Mouse (Mus musculus): Measurements from ENCODE around the gene Spata5. TPM values are rescaled to one million over a fixed set of nuclear protein-coding genes. Genes with fewer than 3 reads are reported as not detected.

The Spata5 gene
- total and polyA plus RNA-seq, 3 experiments = 33.5 to 67.6 TPM; not detected in 1

DNA sequence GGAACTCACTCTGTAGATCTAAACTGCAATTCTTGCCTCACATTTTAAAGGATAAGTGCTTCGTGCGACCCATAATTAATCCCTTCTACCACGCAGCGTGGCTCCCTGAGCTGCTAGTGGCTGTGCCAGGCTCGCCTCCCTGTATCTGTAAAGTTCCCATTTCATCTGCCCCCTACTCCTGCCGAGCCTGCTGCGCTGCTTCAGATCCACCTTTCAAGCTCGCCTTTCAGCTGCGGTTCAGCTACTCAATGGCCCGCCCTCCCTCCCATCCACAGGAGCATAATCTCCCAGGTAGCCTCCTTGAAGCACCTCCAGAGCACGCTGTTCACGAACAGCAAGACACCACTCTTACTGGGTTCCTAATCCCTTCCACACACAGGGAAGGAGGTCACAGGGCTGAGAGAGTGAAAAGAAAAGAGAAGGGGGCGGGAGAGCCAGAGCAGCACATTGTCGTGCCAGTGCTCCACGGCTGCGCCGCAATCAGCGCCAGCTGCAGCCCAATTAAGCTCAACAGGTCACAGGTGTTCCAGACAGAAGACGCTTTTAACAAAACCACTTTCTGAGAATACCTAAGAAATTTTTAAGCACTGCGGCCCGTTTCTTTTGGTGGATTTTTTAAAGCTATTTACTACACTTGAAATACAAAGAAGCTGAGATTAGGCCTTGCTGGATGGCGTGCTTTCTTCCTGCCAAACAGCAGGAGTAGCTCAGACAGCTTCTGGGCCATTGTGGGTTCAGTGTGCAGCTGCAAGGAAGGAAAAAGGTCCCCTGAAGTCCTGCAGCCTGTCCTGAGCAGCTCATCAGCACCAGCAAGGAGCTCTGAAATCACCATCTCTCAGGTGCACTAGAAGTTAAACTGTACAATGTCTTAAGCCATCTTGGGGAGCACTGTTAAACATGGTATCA lies 150.2 kb downstream of the Spata5 start:
- no peak overlapping the region for H3K27ac ChIP-seq (ENCODE audit: control insufficient read depth, low read depth, low read length)

DNA sequence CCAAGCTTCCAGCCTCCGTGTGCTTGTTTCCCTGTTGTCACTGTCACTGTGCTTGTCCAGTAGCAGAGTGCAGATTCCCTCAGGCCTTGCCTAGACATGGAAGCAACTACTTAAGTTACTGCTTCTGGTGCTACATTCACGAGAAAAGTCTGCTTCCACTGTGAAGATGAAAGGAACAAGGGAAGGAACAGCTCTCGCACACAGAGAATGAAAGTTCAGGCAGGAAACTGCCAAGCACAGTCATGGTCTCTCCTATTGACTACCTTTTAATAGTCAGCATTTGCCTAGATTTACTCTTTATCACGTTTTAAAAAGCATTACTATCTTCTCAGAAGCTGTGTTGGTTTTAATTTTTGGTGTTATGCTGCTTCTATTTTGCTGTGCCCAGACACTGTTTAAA lies 151.9 kb downstream of the Spata5 start:
- no peaks in the 10 kb centered on the region for H3K9me3 ChIP-seq (replicated peaks; ENCODE audit: insufficient read depth, low read length)
- no peak for DNase-seq (ENCODE audit: low read depth, low spot score)
- no peaks in the 10 kb centered on the region for H3K79me2 ChIP-seq (ENCODE audit: control insufficient read depth, insufficient read depth, low read length, poor library complexity)
- TF ChIP-seq GATA1 (IDR thresholded peaks at IDR 0.05; ENCODE audit: low read depth, low read length) (no peak), ZNF384 (IDR thresholded peaks at IDR 0.05; ENCODE audit: low read depth, low read length) (no peak), CTCF (IDR thresholded peaks at IDR 0.05 in 2 of 3, conservative IDR thresholded peaks at IDR 0.05 in 1 of 3; ENCODE audit: control insufficient read depth in 1 of 3, insufficient read depth in 1 of 3, low read depth in 2 of 3, low read length in 3 of 3, poor library complexity in 1 of 3, severe bottlenecking in 1 of 3) (no peak), ZC3H11A (IDR thresholded peaks at IDR 0.05; ENCODE audit: low read depth, low read length) (no peak), MEF2A (IDR thresholded peaks at IDR 0.05; ENCODE audit: extremely low read depth, insufficient replicate concordance, low read depth, low read length, poor library complexity, severe bottlenecking) (no peak), RAD21 (IDR thresholded peaks at IDR 0.05; ENCODE audit: low read depth, low read length) (no peak), MXI1 (IDR thresholded peaks at IDR 0.05; ENCODE audit: low read depth, low read length) (no peak), E2F4 (IDR thresholded peaks at IDR 0.05; ENCODE audit: borderline replicate concordance, low read depth, low read length) (no peak), MAX (IDR thresholded peaks at IDR 0.05; ENCODE audit: low read length) (no peak), TAL1 (IDR thresholded peaks at IDR 0.05; ENCODE audit: low read length) (no peak), JUND (IDR thresholded peaks at IDR 0.05; ENCODE audit: low read depth, low read length) (no peak), USF2 (IDR thresholded peaks at IDR 0.05; ENCODE audit: borderline replicate concordance in 1 of 2, insufficient read depth in 1 of 2, low read depth in 1 of 2, low read length in 2 of 2) (no peak), POLR2AphosphoS2 (IDR thresholded peaks at IDR 0.05; ENCODE audit: low read length) (no peak), MYB (IDR thresholded peaks at IDR 0.05; ENCODE audit: low read depth, low read length) (no peak), POLR2A (IDR thresholded peaks at IDR 0.05; ENCODE audit: control insufficient read depth in 1 of 2, insufficient read depth in 1 of 2, low read depth in 1 of 2, low read length in 2 of 2, poor library complexity in 1 of 2) (no peak), ZKSCAN1 (IDR thresholded peaks at IDR 0.05; ENCODE audit: low read depth, low read length) (no peak), EP300 (IDR thresholded peaks at IDR 0.05; ENCODE audit: low read depth in 1 of 2, low read length in 2 of 2) (no peak)
- no peak overlapping the region for H3K9ac ChIP-seq (ENCODE audit: control insufficient read depth, low read depth, low read length, poor library complexity, severe bottlenecking)
- H3K27me3 ChIP-seq (ENCODE audit: control insufficient read depth in 1 of 2, insufficient read depth in 2 of 2, low read length in 2 of 2) = no peaks in the 10 kb centered on the region
- H3K4me3 ChIP-seq (ENCODE audit: control insufficient read depth in 1 of 2, insufficient read depth in 1 of 2, low read depth in 2 of 2, low read length in 2 of 2) = no peak overlapping the region
- H3K36me3 ChIP-seq (ENCODE audit: control insufficient read depth in 1 of 2, insufficient read depth in 2 of 2, low read length in 2 of 2) = peaks cover 0 to 7% of the 10 kb centered on the region in 2 experiments; a peak in 2 of 4 replicates
- no peaks in the 10 kb centered on the region for H3K4me1 ChIP-seq (ENCODE audit: control insufficient read depth in 1 of 2, insufficient read depth in 2 of 2, low read length in 2 of 2)
- no peak overlapping the region for H3K27ac ChIP-seq (ENCODE audit: control insufficient read depth, low read depth, low read length)

More for the DNA sequence above, 150.2 kb downstream of the Spata5 start:
- H3K27me3 ChIP-seq (ENCODE audit: control insufficient read depth in 1 of 2, insufficient read depth in 2 of 2, low read length in 2 of 2) = no peaks in the 10 kb centered on the region
- H3K36me3 ChIP-seq (ENCODE audit: control insufficient read depth in 1 of 2, insufficient read depth in 2 of 2, low read length in 2 of 2) = peaks cover 0 to 9% of the 10 kb centered on the region in 2 experiments; a peak in 2 of 4 replicates
- no peak overlapping the region for H3K9ac ChIP-seq (ENCODE audit: control insufficient read depth, low read depth, low read length, poor library complexity, severe bottlenecking)
- no peaks in the 10 kb centered on the region for H3K9me3 ChIP-seq (replicated peaks; ENCODE audit: insufficient read depth, low read length)
- no peak for DNase-seq (ENCODE audit: low read depth, low spot score)
- H3K4me3 ChIP-seq (ENCODE audit: control insufficient read depth in 1 of 2, insufficient read depth in 1 of 2, low read depth in 2 of 2, low read length in 2 of 2) = no peak overlapping the region
- no peaks in the 10 kb centered on the region for H3K4me1 ChIP-seq (ENCODE audit: control insufficient read depth in 1 of 2, insufficient read depth in 2 of 2, low read length in 2 of 2)
- no peaks in the 10 kb centered on the region for H3K79me2 ChIP-seq (ENCODE audit: control insufficient read depth, insufficient read depth, low read length, poor library complexity)
- TF ChIP-seq ETS1 (IDR thresholded peaks at IDR 0.05; ENCODE audit: low read depth, low read length) (no peak), ZC3H11A (IDR thresholded peaks at IDR 0.05; ENCODE audit: low read depth, low read length) (no peak), TBP (IDR thresholded peaks at IDR 0.05; ENCODE audit: low read depth, low read length) (no peak), EP300 (IDR thresholded peaks at IDR 0.05; ENCODE audit: low read depth in 1 of 2, low read length in 2 of 2) (no peak), KAT2A (conservative IDR thresholded peaks at IDR 0.05; ENCODE audit: low read depth, low read length) (no peak), USF2 (IDR thresholded peaks at IDR 0.05; ENCODE audit: borderline replicate concordance in 1 of 2, insufficient read depth in 1 of 2, low read depth in 1 of 2, low read length in 2 of 2) (no peak)

Measured in MEL (cell line).